Mouse (Mus musculus) megakaryocyte progenitor cell, adult 5-6 weeks (primary cell): ENCODE data around the gene Far1. TPM values are rescaled to one million over a fixed set of nuclear protein-coding genes. Genes with fewer than 3 reads are reported as not detected.
A peak's percentile ranks its signal among the peaks of the same experiment; 100 is the strongest.

ENCODE experiments used
- ATAC-seq: replicated peaks from 2 replicates; pipeline ENCODE4 v1.8.0; 2016; ENCODE audit warnings: mild to moderate bottlenecking, moderate TSS enrichment, inconsistent platforms; ENCODE audit not compliant: poor library complexity
- total RNA-seq, 2 experiments: library from RNA; stranded (forward) in 1 of 2; stranded (reverse) in 1 of 2; fragments of 157-497, 149-512 nt in 1 of 2; fragments of 200-1000 nt in 1 of 2; gene quantifications; 2 replicates each; pipeline versions ENCODE4 v1.2.3 to v1.2.4; 2015 to 2017

The Far1 gene
- total RNA-seq (2015) (140 and 148 TPM in 2 replicates), total RNA-seq (2017) (97.5 and 122 TPM in 2 replicates)

DNA sequence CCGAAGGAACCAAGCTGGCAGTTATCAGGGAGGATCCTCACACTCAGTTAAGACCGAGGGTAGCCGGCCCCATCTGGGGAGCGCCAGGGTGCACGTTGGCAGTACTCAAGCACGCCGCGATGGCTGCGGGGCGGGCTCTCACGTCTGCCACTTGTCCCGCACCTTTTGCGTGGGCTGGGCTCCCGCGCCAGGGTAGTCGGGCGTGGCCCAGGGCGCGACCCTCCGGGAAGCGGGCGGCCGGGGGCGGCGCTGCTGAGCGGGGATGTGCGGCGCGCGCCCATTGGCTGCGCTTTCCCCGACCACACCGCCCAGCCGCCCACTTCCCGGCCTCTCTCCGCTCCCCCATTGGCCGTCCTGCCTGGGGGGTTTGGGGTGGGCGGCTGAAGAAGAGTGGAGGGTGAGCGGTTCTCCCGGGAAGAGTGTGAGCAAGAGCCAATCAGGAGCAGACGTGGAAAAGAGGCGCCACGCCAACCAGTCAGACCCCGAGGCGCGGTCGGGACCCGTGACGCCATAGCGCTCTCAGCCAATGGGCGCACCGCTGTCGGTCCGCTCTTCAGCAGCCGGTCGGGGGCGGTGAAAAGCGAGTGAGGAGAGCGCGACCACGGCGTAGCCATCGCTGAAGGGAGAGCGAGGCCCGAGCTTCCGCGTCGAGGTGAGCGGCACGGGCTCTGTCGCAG lies at the start of gene Far1:
TSS of gene Far1 (plus strand) at position 549 of the 677 bp plus-strand sequence.
- ATAC-seq: peak; percentile 83

DNA sequence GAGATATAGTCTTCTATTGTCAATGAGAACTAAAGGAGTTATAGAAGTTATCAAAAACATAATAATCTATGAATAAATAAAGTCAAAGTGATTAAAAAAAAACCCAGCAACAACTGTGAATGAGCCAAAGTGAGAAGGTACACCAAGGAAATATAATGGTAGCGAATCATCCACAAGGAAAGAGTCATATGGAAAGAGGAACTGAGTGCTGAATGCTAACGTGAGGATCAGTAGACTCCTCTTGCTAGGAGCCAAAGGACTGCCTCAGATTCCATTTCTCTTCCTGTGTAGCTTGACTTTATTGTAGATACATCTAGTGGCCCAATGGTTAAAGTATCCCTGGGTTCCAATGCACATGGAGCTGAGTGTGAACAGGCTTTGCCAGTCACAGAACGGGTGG lies 45.3 kb upstream of the Far1 start:
- no peak for ATAC-seq

DNA sequence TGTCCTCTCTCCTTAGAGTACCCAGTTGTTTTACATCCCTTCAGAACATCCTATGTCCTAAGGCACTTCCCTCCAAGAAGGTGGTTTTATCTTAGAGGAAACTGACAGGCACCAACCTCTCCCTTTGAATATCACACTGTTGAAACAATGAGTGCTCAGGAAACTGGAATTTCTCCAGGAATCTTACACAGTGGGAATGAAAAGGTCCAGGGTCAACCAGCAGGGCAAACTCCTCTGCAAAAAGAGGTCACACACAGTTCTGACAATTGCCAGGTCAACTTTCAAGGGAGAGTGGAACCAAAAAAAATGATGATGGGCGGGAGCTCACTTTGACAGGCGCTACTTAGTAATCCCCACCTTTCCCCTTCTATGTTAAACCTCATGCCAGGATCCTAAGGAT lies 43.0 kb upstream of the Far1 start:
- no peak for ATAC-seq

DNA sequence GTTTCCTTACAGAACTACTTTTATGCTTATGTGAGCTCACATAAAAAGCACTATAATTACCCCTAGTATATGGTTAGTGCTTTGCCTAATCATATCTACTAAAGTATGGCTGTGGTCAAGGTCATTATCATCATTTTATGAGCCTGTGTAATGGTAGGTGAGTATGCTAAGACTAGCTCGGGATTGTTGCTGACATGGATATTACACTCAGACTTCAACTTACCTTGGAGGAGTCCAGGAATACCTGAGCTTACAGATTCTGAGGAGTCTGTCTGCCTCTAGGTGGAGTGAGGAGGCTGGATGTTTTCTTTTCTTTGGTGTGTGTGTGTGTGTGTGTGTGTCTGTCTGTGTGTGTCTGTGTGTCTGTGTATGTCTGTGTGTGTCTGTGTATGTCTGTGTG lies 42.0 kb upstream of the Far1 start:
- ATAC-seq: no peak

DNA sequence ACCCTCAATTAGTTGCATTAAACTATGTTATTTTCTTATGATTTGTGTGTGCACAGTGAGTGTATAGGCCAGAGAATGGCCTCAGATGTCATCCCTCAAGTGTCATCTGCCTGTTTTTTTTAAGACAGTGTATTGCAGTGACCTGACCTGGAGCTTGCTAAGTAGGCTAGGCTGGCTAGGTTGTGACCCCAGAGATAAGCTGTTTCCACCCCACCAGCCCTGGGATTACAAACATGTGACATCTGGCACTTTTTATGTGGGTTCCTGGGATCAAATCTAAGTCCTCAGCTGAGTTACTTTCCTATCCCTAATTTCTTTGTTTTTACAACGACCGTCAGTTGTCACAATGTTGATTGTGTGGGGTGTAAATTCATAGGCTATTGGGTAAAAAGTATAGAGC lies 17.8 kb upstream of the Far1 start:
- no peak for ATAC-seq

DNA sequence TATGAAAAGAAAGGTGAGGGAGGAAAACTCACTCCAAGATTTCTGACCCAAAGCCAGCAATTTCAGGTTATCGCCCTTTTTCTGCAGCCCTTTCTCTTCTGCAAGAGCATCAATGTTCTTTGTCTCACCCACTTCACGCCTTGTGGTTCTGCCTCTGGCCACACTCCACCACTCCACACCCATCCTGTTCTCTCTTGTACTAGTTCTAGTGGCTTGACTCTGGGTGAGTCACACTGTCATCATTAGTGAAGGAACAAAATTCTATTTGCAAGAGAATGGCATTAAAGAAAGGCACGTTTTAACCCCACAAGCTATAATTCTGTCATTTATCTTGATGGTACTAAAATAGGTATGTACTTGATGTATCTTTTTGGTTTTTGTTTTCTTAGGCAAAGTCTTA lies 15.2 kb upstream of the Far1 start:
- no peak for ATAC-seq

DNA sequence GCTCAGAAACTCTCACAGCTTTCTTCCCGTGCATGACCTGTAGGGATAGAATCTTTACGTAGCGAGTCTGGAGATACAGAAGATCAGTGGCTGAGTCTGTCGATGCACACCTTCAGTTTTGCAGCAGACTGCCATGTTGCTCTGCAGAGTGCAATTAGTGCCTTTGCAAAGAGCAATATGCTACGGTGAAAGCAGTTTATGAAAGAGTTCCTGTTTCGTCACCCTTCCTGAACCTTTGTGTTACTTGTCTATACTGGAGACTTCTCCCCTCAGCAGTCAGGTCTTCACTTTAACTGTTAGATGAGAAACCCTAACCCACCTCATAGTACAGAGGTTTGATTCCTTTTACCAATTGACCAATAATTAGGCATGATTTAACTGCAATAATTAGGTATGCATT lies 13.8 kb upstream of the Far1 start:
- peak; percentile 80 for ATAC-seq

DNA sequence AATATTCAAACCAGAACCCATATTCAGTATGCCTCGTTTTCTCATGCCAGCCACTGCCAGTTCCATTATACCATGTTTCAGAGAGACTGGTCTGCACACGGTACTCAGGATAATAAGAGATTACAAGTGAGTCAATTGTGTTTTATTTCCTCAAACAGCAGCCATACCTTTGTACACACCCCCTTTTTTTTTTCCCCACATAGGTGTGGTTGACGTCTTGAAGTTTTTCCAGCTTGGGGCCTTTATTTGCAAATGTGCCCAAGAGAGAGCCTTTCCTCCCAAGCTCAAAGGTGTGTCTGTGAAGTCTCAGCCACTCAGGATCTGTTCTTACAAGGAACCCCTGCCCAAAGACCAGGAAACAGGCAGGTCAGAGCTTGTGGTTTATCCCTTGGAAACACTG lies 11.2 kb upstream of the Far1 start:
- no peak for ATAC-seq

DNA sequence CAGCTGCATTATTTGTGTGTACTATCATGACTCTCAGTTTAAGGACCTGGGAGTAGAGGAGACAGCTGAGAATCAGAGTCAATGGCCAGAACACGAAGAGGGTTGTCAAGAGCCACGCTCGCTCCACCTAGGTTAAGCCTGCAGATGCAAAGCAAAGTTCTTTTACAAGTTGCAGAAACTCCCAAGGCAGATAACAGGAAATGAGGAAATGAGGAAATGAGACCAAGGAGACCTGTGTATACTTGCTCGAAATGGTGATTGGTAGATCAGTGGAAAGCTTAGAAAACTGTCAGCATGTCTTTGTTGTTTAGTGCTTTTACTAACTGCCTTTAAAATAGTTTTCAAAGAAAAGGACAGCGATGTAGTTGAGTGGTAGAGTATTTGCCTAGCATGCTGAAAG lies 8.6 kb upstream of the Far1 start:
- peak; percentile 67 for ATAC-seq

DNA sequence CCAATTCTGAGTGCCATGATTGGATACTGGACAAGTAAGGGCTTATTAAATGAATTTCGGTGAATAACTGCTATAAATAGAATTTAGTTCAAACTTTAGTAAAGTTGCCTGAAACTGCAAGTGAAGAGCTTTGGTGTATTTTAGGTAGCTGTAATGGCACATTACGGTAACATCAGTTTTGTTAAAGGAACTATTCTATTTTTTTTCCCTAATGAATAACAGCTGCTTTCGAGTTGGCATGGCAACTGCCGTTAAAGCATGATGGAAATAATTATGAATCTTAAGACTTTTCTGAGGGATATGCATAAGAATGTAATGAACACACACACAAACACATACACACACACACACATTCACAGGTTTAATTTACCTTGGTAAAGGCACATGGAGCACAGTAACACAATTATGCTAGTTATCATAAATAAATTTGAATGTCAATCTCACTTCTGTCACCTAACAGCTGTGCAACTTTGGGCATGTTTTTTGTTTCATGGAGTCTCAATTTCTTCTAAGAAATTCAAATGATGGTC lies 8.1 kb upstream of the Far1 start:
- ATAC-seq: no peak

DNA sequence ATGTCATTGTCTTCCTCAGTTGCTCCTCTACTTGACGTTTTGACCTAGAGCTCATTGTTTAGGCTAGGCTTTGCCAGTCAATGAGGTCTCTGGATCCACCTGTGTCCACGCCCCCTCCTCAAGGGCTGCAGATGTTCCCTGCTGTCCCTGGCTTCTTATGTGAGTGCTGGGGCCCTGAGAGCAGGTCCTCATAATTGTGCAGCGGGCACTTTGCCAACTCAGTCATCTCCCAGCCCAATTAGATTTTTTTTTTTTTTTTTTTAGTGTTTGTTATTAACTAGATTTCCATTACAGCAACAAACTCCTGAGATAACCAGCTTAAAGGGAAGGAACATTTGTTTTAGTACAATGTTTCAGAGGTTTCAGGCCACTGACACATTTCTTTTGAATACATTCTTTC lies 5.8 kb upstream of the Far1 start:
- no peak for ATAC-seq

DNA sequence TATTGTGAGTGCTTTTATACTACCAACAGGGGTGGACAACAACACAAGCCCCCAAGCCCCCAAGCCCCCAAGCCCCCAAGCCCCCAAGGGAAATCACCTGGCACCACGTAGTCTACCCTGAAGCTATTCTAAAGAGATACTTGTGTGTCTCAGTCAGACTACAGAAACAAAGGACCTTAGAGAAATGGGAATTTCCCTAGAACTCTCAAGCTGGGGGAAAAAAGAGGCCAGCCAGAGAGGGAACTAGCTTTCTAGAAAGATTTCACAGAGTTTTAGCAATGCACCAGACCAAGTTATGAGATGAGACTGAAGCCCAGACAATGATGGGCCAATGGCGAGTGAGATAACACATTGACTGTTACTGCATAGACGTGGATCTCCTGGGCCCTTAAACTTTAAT lies 2.2 kb upstream of the Far1 start:
- no peak for ATAC-seq

DNA sequence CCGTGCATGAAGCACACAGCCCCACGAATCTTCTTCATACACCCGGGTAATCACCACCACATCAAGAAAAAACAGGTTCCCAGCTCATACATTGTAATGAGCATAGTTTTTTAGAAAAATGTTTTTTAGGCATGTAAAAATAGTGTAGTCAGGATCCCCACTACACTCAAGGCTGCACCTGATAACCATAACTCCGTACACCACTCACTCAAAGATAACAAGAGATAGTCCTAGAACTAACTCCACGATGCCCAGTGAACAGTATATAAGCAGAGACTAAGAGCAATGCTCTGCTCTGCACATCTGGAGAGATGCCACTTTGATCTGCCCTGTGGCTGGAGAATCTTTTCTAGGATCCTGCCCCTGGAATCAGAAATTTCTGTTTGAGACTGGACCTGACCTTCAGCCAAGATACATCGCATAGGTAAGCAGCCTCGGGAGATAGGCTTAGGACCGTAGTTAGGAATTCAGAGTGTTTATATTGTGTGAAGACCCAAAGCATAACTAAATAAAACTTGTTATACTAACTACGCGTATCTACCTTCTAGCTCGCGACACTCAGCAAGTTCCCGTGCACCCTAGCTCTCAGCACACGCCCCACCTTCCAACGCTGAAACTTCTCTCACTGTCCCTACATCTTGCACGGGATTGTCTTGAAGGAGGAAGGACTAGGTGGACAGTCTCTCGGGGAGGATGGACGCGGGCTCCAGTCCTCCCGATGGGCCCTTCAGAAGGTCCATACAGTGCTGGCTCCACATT lies 928 bp upstream of the Far1 start:
- ATAC-seq: peak; percentile 14

DNA sequence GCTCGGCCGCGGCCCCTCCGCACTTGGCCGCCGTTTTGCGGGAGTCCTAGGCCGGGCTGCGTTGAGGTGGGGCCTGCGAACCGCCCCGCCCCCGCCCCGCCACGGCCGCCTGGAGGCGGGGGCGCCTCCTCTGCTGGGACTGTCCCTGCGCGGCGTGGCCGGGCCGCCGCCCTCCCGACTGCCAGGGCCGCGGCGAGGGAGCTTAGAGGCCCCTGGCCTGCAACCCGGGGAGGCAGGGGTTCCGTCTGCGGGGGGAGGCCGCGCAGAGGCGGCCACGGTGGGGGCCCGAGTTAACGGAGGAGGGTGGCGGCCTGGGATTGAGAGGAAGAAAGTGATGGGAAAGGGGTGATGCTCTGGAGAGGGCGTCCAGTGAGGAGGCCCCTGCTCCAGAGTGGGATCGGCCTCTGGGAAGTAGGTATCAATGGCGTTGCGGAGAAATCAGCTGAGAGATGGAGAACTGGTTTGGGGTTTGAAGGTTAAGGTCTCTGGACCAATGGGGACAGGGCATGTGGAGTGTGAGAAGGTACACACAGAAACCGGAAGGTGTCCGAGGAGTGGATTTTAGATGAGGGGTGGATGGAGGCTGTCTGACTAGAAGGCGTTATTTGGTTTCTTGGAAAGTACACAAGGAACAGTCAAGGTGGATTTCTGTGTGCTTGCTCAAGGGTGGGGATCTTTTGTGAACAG lies 472 bp downstream of the Far1 start:
- ATAC-seq: peak; percentile 19

DNA sequence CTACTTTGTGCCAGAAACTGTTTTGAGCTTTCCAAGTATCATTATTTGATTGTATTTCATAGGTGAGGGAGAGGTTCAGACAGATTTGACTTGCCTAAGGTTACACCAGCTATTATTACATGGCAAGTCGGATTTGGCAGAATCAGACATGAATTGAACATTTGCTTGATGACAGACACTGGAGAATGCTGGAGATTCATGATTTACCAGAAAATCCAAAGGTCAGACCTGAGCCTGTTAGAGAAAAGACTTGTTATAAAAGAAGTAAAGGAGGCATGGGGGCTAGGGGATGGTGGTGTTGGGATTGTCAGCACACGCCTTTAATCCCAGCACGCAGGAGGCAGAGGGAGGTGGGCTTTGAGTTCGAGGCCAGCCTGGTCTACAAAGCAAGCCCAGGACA lies 2.2 kb downstream of the Far1 start:
- ATAC-seq: no peak

DNA sequence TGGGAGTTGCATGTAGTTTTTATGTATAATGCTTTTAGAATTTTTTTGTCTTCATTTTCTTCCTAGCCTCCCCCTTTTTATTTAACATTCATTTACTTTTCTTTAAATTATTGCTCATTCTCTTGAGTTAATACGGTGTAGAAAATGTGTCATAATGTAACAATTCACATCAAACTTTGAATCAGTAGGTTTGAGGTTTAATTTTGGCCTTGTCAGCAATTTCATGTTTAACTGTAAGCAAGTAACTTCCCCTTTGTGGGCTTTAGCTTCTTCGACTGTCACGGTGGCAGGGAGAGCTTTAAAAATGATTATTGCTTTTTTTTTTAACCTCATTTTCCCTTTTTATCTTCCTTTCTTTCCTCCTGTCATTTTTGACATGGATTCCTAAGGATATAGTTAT lies 4.8 kb downstream of the Far1 start:
- no peak; the same call in 1 of the 2 replicates for ATAC-seq

DNA sequence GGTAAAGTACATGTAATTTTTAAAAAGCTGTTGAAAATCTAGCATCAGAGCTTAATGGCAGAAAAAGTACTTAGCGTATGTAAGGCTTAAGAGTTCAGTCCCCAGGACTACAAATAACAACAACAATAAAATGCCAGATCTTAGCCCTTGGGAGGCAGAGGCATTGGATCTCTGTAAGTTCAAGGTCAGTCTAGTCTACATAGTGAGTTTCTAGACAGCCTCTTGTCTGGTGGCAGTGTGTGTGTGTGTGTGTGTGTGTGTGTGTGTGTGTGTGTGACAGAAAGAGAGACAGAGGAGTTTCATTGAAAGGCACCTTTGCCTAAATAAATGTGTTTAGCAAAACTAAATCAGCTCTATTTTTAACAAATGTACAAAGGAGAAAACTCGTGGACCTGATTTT lies 5.3 kb downstream of the Far1 start:
- no peak for ATAC-seq

DNA sequence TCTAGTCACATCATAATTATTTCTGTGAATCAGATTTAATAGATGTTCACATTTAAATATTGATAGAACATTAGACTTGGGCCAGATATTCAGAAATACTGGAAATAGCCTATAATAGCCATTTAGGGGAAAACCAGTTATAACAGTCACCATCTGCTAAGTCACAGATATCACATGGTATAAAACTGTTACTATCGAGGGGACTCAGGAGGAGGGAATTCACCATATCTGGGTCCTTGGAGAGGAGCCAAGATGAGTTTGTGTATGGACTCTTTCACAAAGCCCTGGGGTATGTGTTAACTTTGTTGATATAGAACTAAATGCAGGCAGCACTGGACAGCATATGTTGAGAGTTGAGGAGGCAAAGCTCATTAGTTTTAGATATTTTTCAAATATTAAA lies 29.5 kb downstream of the Far1 start:
- peak; percentile 97 for ATAC-seq

DNA sequence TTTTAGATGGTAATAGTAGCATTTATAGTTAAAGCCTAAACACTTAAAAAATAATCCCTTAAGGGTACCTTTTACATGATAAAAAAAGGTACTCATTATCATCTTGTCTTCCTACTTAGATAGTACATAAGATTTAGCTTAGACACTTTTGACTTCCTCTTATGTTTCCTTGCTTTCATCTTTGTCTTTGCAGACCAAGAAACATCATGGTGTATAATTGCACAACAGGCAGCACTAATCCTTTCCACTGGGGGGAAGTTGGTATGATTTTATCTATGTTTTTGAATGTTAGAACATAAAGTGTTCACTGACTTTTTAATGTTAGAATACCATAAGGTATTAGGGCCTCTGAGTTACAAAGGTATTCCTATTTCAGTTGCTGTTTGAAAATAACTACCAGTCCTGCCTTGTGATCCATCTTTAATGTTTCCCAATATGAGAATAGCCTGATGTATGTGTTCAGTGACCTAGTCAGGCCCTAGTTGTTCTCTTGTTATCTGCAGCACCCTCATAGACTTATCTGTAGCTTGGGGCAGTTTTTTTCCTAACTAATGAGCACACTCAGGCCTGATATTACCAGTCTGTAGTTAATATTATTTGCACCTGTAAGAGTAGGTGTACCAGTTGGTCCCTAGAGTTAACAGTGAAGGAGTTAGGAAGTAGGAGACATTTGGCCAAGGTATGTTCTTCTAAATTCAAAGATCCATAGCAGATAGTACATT lies 38.3 kb downstream of the Far1 start:
- peak; percentile 51 for ATAC-seq

DNA sequence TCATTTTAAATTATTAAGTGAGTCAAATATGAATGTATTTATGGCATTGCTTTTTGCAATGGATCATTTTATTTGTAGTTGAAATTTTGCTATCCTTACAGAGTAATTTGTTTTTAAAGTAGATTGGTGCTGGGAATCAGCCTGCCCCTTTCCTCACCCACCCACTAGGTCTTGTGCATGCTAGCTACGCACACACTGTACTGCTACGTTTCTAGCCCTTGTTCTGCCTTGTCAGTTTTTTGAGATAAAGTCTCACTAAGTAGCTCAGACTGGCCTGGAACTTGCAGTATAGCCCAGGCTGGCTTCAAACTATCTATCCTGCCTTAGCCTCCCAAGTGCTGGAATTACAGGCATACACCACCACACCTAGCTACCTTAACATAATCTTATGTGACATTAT lies 38.9 kb downstream of the Far1 start:
- no peak for ATAC-seq

DNA sequence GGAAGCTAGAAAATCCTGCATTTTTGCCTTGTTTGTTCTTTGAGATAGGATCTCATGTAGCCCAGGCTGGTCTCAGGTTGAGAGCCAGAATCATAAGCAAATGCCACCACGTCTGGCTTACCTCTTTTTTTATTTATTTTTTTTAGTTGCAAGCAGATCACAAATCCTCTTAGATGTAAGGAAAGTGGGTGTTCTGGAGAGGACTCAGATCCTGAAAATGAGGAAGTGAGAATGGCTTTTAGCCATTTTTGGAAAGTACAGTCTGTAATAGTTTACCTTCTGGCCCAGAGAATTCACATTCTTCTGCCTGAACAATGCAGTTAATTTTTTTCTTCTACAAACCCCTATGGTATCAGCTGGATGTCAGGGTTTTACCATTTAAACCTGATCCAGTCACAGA lies 42.5 kb downstream of the Far1 start:
- peak; percentile 53; the same call in 1 of the 2 replicates for ATAC-seq
